Mouse (Mus musculus) testis, adult 2 months (tissue): Measurements from ENCODE around the gene Nrcam.

Experiments
- CTCF ChIP-seq: fragments of 200-500 bp; IDR thresholded peaks from 2 replicates; pipeline ENCODE4 v1.5.1; 2012; ENCODE audit warnings: low read depth, mild to moderate bottlenecking, inconsistent platforms, low read length, moderate library complexity; ENCODE audit not compliant: control insufficient read depth, insufficient read depth, insufficient replicate concordance
- POLR2A ChIP-seq: fragments of 200-500 bp; IDR thresholded peaks from 2 replicates; pipeline ENCODE4 v1.6.1; 2012; ENCODE audit warnings: low read depth, mild to moderate bottlenecking, inconsistent platforms, low read length, moderate library complexity; ENCODE audit not compliant: control insufficient read depth

- TF ChIP-seq POLR2A, result no peak
- TF ChIP-seq CTCF, result no peak
Measured at GRCm38 (mm10) chr12:44548465-44548864, 219.8 kb downstream of the Nrcam start.
